Mouse (Mus musculus) myocyte (in vitro differentiated cells): ENCODE results near the gene Uvrag.

Experiments
- POLR2A ChIP-seq: IDR thresholded peaks from one replicate; pipeline ENCODE4 v1.6.1; 2011; ENCODE audit warnings: low read depth, mild to moderate bottlenecking, control low read depth, moderate library complexity; ENCODE audit not compliant: insufficient read length
- POLR2AphosphoS2 ChIP-seq: IDR thresholded peaks from one replicate; pipeline ENCODE4 v1.6.1; 2011; ENCODE audit warnings: low read depth, control low read depth; ENCODE audit not compliant: insufficient read length
- SRF ChIP-seq: IDR thresholded peaks from one replicate; pipeline ENCODE4 v1.6.1; 2011; ENCODE audit warnings: low read depth; ENCODE audit not compliant: control insufficient read depth, insufficient read length
- TCF12 ChIP-seq: IDR thresholded peaks from one replicate; pipeline ENCODE4 v1.6.1; 2011; ENCODE audit warnings: mild to moderate bottlenecking, control low read depth; ENCODE audit not compliant: poor library complexity, insufficient read depth, severe bottlenecking
- USF1 ChIP-seq: IDR thresholded peaks from one replicate; pipeline ENCODE4 v1.6.1; 2011; ENCODE audit warnings: low read depth, mild to moderate bottlenecking, control low read depth, moderate library complexity

GRCm38 (mm10) chr7:98840771-98841170, 300.2 kb downstream of the Uvrag start:
- TF ChIP-seq TCF12 (no peak), USF1 (no peak), POLR2A (no peak), SRF (no peak), POLR2AphosphoS2 (no peak)
